Mouse (Mus musculus) myocyte (in vitro differentiated cells): ENCODE data around the gene Mybbp1a.

ENCODE experiments used
- CEBPB ChIP-seq: IDR thresholded peaks from 2 replicates; pipeline ENCODE4 v1.6.1; 2011; ENCODE audit warnings: mild to moderate bottlenecking, moderate library complexity; ENCODE audit not compliant: poor library complexity, insufficient read depth, severe bottlenecking
- E2F4 ChIP-seq: IDR thresholded peaks from one replicate; pipeline ENCODE4 v1.6.1; 2011; ENCODE audit warnings: mild to moderate bottlenecking, control low read depth, moderate library complexity; ENCODE audit not compliant: insufficient read depth
- MAX ChIP-seq: IDR thresholded peaks from one replicate; pipeline ENCODE4 v1.6.1; 2011; ENCODE audit warnings: low read depth, mild to moderate bottlenecking, control low read depth
- MYOD1 ChIP-seq, 3 experiments: IDR thresholded peaks; one replicate each; pipeline ENCODE4 v1.6.1; 2011; ENCODE audit warnings: control low read depth in 2 of 3, low read depth in 2 of 3, mild to moderate bottlenecking in 2 of 3, moderate library complexity in 1 of 3; ENCODE audit not compliant: insufficient read length in 2 of 3, control insufficient read depth in 1 of 3
- MYOG ChIP-seq, 3 experiments: IDR thresholded peaks; one replicate each; pipeline ENCODE4 v1.6.1; 2011; ENCODE audit warnings: control low read depth in 2 of 3, low read depth in 2 of 3, mild to moderate bottlenecking in 2 of 3; ENCODE audit not compliant: insufficient read length in 2 of 3, control insufficient read depth in 1 of 3, insufficient read depth in 1 of 3
- POLR2A ChIP-seq: IDR thresholded peaks from one replicate; pipeline ENCODE4 v1.6.1; 2011; ENCODE audit warnings: low read depth, mild to moderate bottlenecking, control low read depth, moderate library complexity; ENCODE audit not compliant: insufficient read length
- POLR2AphosphoS2 ChIP-seq: IDR thresholded peaks from one replicate; pipeline ENCODE4 v1.6.1; 2011; ENCODE audit warnings: low read depth, control low read depth; ENCODE audit not compliant: insufficient read length
- REST ChIP-seq: IDR thresholded peaks from one replicate; pipeline ENCODE4 v1.6.1; 2011; ENCODE audit warnings: mild to moderate bottlenecking, control low read depth, moderate library complexity; ENCODE audit not compliant: insufficient read depth, insufficient read length
- TCF12 ChIP-seq: IDR thresholded peaks from one replicate; pipeline ENCODE4 v1.6.1; 2011; ENCODE audit warnings: mild to moderate bottlenecking, control low read depth; ENCODE audit not compliant: poor library complexity, insufficient read depth, severe bottlenecking
- USF1 ChIP-seq: IDR thresholded peaks from one replicate; pipeline ENCODE4 v1.6.1; 2011; ENCODE audit warnings: low read depth, mild to moderate bottlenecking, control low read depth, moderate library complexity

DNA sequence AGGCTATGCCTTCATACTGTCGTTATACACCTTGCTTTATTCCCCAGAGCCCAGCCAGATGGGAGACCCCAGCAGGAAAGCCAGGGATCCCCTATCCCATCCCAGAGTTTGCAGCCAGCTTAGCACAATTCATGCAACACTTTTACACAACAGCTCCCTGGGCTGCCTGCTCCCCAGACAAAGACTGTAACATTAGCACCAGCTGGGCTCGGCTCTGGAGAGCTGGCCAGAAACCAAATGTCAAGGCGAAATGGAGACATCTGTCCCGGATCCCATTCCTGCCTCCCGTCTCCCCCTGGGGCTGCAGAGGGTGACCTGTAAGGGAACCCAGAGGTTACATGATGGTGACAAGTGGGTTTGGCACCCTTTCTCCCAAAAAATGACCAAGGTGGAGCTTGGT lies 47.5 kb upstream of the Mybbp1a start:
- TF ChIP-seq TCF12 (no peak), USF1 (no peak), POLR2A (no peak), MYOD1 (IDR thresholded peaks at IDR 0.05; ENCODE audit: control insufficient read depth in 1 of 3, insufficient read length in 2 of 3, low read depth in 2 of 3) (no peak), E2F4 (no peak), CEBPB (no peak), MAX (no peak), MYOG (IDR thresholded peaks at IDR 0.05; ENCODE audit: control insufficient read depth in 1 of 3, insufficient read depth in 1 of 3, insufficient read length in 2 of 3, low read depth in 2 of 3) (no peak), POLR2AphosphoS2 (no peak), REST (no peak)
